Mouse (Mus musculus) MEL (cell line): ENCODE data around the gene Map3k4.

Experiments
- CHD1 ChIP-seq: IDR thresholded peaks from 2 replicates; pipeline ENCODE4 v1.6.1; 2012; ENCODE audit warnings: low read depth, mild to moderate bottlenecking, inconsistent platforms, low read length, improper control_type of control experiment
- CHD2 ChIP-seq: IDR thresholded peaks from 2 replicates; pipeline ENCODE4 v1.6.1; 2011; ENCODE audit warnings: low read length, improper control_type of control experiment
- CTCF ChIP-seq, 3 experiments: IDR thresholded peaks in 2 of 3; conservative IDR thresholded peaks in 1 of 3; 2 replicates each; pipeline ENCODE4 v1.5.1; 2011 to 2012; ENCODE audit warnings: low read length in 3 of 3, low read depth in 2 of 3, mild to moderate bottlenecking in 2 of 3, improper control_type of control experiment in 1 of 3, inconsistent platforms in 1 of 3, mixed read lengths in 1 of 3, moderate library complexity in 1 of 3; ENCODE audit not compliant: control insufficient read depth in 1 of 3, insufficient read depth in 1 of 3, poor library complexity in 1 of 3, severe bottlenecking in 1 of 3
- EP300 ChIP-seq, 2 experiments: IDR thresholded peaks; 2 replicates each; pipeline ENCODE4 v1.6.1; 2011; ENCODE audit warnings: improper control_type of control experiment in 2 of 2, low read length in 2 of 2, low read depth in 1 of 2, mild to moderate bottlenecking in 1 of 2
- MEF2A ChIP-seq: IDR thresholded peaks from 2 replicates; pipeline ENCODE4 v1.6.1; 2014; ENCODE audit warnings: low read depth, mild to moderate bottlenecking, inconsistent platforms, low read length, improper control_type of control experiment; ENCODE audit not compliant: poor library complexity, insufficient replicate concordance, severe bottlenecking; ENCODE audit errors: extremely low read depth
- POLR2A ChIP-seq, 2 experiments: IDR thresholded peaks; 2 replicates each; pipeline ENCODE4 v1.6.1; 2011 to 2012; ENCODE audit warnings: low read length in 2 of 2, mild to moderate bottlenecking in 2 of 2, control low read depth in 1 of 2, improper control_type of control experiment in 1 of 2, low read depth in 1 of 2, moderate library complexity in 1 of 2; ENCODE audit not compliant: control insufficient read depth in 1 of 2, insufficient read depth in 1 of 2, poor library complexity in 1 of 2
- POLR2AphosphoS2 ChIP-seq: IDR thresholded peaks from 2 replicates; pipeline ENCODE4 v1.6.1; 2011; ENCODE audit warnings: low read length, improper control_type of control experiment
- USF1 ChIP-seq: IDR thresholded peaks from 2 replicates; pipeline ENCODE4 v1.6.1; 2014; ENCODE audit warnings: low read depth, mild to moderate bottlenecking, inconsistent platforms, low read length, improper control_type of control experiment, moderate library complexity
- ZKSCAN1 ChIP-seq: IDR thresholded peaks from 2 replicates; pipeline ENCODE4 v1.6.1; 2012; ENCODE audit warnings: low read depth, mild to moderate bottlenecking, inconsistent platforms, low read length, improper control_type of control experiment, moderate library complexity

GRCm38 (mm10) chr17:12205694-12206075 is 112.9 kb downstream of the Map3k4 start:
- TF ChIP-seq USF1 (no peak), MEF2A (no peak), POLR2AphosphoS2 (no peak), POLR2A (IDR thresholded peaks at IDR 0.05; ENCODE audit: control insufficient read depth in 1 of 2, insufficient read depth in 1 of 2, low read depth in 1 of 2, low read length in 2 of 2, poor library complexity in 1 of 2) (0 out of 4 replicates have a peak, but pooled peaks of 1 of the 2 experiments have one; percentile 22), CHD2 (no peak), CTCF (IDR thresholded peaks at IDR 0.05 in 2 of 3, conservative IDR thresholded peaks at IDR 0.05 in 1 of 3; ENCODE audit: control insufficient read depth in 1 of 3, insufficient read depth in 1 of 3, low read depth in 2 of 3, low read length in 3 of 3, poor library complexity in 1 of 3, severe bottlenecking in 1 of 3) (no peak), CHD1 (no peak), ZKSCAN1 (no peak), EP300 (IDR thresholded peaks at IDR 0.05; ENCODE audit: low read depth in 1 of 2, low read length in 2 of 2) (no peak)
